Mouse (Mus musculus) ES-E14 (cell line): ENCODE data around the gene Slc24a5. TPM values are rescaled to one million over a fixed set of nuclear protein-coding genes. Genes with fewer than 3 reads are reported as not detected.
A peak's percentile ranks its signal among the peaks of the same experiment; 100 is the strongest.
"Not testable (repeated sequence)": the region's sequence is repeated elsewhere in the genome, so short reads cannot be mapped to it uniquely, and the experiment has no call there.

Experiments used
- DNase-seq: peaks from one replicate; pipeline ENCODE4 v3.0.0-alpha.2; 2013; ENCODE audit warnings: low read depth, low spot score
- H3K27ac ChIP-seq: 2 replicates; pipeline ENCODE4 v1.5.1; 2012; ENCODE audit warnings: low read depth, mild to moderate bottlenecking, low read length, moderate library complexity, mixed read lengths; ENCODE audit not compliant: poor library complexity, insufficient read depth, severe bottlenecking
- H3K36me3 ChIP-seq: 2 replicates; pipeline ENCODE4 v1.6.1; 2012; ENCODE audit warnings: mild to moderate bottlenecking, low read length, moderate library complexity, mixed read lengths; ENCODE audit not compliant: control insufficient read depth, poor library complexity, insufficient read depth, severe bottlenecking
- H3K4me1 ChIP-seq, 2 experiments: fragments of 150-350 bp in 1 of 2; sonication (generic) in 1 of 2; 2 replicates each; pipeline ENCODE4 v1.6.1; 2012; ENCODE audit warnings: low read length in 2 of 2, mild to moderate bottlenecking in 1 of 2, mixed read lengths in 1 of 2; ENCODE audit not compliant: control insufficient read depth in 2 of 2, insufficient read depth in 2 of 2, poor library complexity in 1 of 2
- H3K4me3 ChIP-seq, 2 experiments: fragments of 150-350 bp in 1 of 2; sonication (generic) in 1 of 2; 2 replicates each; pipeline ENCODE4 v1.5.1; 2012; ENCODE audit warnings: low read length in 2 of 2, low read depth in 1 of 2, mild to moderate bottlenecking in 1 of 2, mixed read lengths in 1 of 2; ENCODE audit not compliant: insufficient read depth in 1 of 2, poor library complexity in 1 of 2, severe bottlenecking in 1 of 2
- H3K9ac ChIP-seq: 2 replicates; pipeline ENCODE4 v1.6.1; 2012; ENCODE audit warnings: low read depth, mild to moderate bottlenecking, low read length, mixed read lengths; ENCODE audit not compliant: poor library complexity, insufficient read depth, severe bottlenecking
- H3K9me3 ChIP-seq: fragments of 150-350 bp; sonication (generic); 2 replicates; pipeline ENCODE4 v1.6.1; 2012; ENCODE audit warnings: low read depth, mild to moderate bottlenecking, low read length; ENCODE audit not compliant: control insufficient read depth, insufficient read depth
- CHD2 ChIP-seq: IDR thresholded peaks from 2 replicates; pipeline ENCODE4 v1.6.1; 2014; ENCODE audit warnings: mild to moderate bottlenecking, low read depth, low read length, inconsistent platforms
- HCFC1 ChIP-seq: IDR thresholded peaks from 2 replicates; pipeline ENCODE4 v1.6.1; 2012; ENCODE audit warnings: low read length, inconsistent platforms, borderline replicate concordance; ENCODE audit not compliant: insufficient read depth
- MAFK ChIP-seq: IDR thresholded peaks from 2 replicates; pipeline ENCODE4 v1.6.1; 2014; ENCODE audit warnings: mild to moderate bottlenecking, low read depth, low read length, inconsistent platforms; ENCODE audit not compliant: insufficient read depth
- ZC3H11A ChIP-seq: IDR thresholded peaks from 2 replicates; pipeline ENCODE4 v1.6.1; 2012; ENCODE audit warnings: low read depth, mild to moderate bottlenecking, inconsistent platforms, low read length, borderline replicate concordance
- ZNF384 ChIP-seq: IDR thresholded peaks from 2 replicates; pipeline ENCODE4 v1.6.1; 2012; ENCODE audit warnings: low read depth, low read length, inconsistent platforms
- in situ Hi-C, 2 experiments: fragments of 600-800 bp; cut with MboI; formaldehyde crosslinking; loops; one replicate each; pipeline ENCODE4 v1.15.1; 2025; ENCODE audit warnings: low sequenced_read_pairs in 2 of 2, inconsistent platforms in 1 of 2; ENCODE audit not compliant: unreplicated experiment in 2 of 2
- total RNA-seq: library from RNA; depleted of rRNA; stranded (reverse); fragments of 300-350 nt; gene quantifications from 2 replicates; pipeline ENCODE4 v1.2.3, GENCODE M21; 2012

The Slc24a5 gene
- total RNA-seq, 1 experiment = 1.7 TPM

GRCm38 (mm10) chr2:125067373-125067772, 551 bp upstream of the Slc24a5 start:
- H3K27ac ChIP-seq = no peak overlapping the region
- H3K9ac ChIP-seq = no peak overlapping the region
- TF ChIP-seq HCFC1 = no peak
- no peak for TF ChIP-seq CHD2
- no peak for TF ChIP-seq MAFK
- TF ChIP-seq ZNF384 = no peak
- TF ChIP-seq ZC3H11A = no peak

DNA sequence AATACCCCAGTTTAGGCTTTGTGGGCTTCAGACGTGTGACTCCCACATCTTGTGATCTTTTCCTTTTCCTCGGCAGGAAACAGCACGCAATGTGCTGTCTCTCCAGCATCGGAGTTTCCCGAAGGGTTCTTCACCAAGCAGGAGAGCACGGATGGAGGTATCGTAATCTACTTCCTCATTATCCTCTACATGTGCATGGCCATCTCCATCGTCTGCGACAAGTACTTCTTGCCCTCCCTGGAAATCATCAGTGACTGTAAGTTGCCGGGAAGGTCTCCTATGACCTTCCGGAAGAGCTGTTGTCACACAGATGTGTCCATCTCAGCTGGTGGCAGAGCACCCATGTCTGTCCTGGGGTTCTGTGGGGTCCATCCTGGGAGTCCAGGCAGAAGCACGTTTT, 772 bp downstream of the Slc24a5 start:
- no peak for DNase-seq
- H3K36me3 ChIP-seq = no peaks in the 10 kb centered on the region
- H3K4me3 ChIP-seq = no peak overlapping the region
- no peak overlapping the region for H3K9ac ChIP-seq
- in situ Hi-C loops = no loop called here
- H3K9me3 ChIP-seq = no peaks in the 10 kb centered on the region
- TF ChIP-seq CHD2 = no peak
- H3K4me1 ChIP-seq = peaks cover 0 to 4% of the 10 kb centered on the region in 2 experiments; a peak in 2 of 4 replicates
- H3K27ac ChIP-seq = no peak overlapping the region

More at GRCm38 (mm10) chr2:125067373-125067772, 551 bp upstream of the Slc24a5 start:
- in situ Hi-C loops = no loop called here
- H3K4me3 ChIP-seq = no peak overlapping the region
- no peaks in the 10 kb centered on the region for H3K36me3 ChIP-seq
- peaks cover 0 to 4% of the 10 kb centered on the region in 2 experiments; a peak in 2 of 4 replicates for H3K4me1 ChIP-seq
- no peaks in the 10 kb centered on the region for H3K9me3 ChIP-seq
- DNase-seq = no peak

DNA sequence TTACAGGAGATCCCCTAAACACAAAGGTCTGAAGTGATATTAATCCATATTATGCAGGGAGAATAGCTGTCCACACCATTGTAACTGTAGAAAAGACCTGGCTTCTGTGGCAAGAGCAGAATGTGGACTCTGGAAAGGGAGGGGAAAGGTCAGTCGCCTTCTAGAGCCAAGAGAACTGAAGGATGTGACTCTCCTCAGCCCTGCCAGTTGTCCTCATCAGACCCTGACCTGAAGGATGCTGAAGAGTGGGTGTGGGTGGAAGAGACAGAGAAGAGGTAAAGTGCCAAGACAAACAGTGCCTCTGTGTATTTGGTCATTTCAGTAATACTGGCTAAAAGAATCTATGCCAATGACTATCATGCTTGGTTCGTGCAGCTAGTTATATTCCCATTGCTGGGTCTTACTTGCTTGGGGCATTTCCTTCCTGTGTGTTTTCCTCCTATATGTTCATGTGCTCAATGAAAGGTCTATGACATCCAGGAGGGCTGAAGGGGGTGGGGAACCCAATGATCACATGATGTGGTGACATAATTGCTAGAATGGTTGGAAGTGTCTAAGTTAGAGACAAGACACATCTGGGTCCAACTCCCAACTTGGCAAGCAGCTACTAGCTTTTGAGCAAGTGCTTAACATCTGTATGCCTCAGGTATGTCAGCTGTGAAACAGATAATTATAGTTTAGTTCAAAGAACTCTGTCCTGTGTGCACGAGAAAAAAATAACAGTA, 5.3 kb downstream of the Slc24a5 start:
- TF ChIP-seq MAFK = no peak
- no peak for DNase-seq
- in situ Hi-C loops = no loop called here
- Histone ChIP-seq H3K27ac (no peak overlapping the region), H3K36me3 (no peaks in the 10 kb centered on the region), H3K4me3 (no peak overlapping the region), H3K9me3 (no peaks in the 10 kb centered on the region), H3K4me1 (peaks cover 0 to 3% of the 10 kb centered on the region in 2 experiments; a peak in 1 of 4 replicates), H3K9ac (no peak overlapping the region)

DNA sequence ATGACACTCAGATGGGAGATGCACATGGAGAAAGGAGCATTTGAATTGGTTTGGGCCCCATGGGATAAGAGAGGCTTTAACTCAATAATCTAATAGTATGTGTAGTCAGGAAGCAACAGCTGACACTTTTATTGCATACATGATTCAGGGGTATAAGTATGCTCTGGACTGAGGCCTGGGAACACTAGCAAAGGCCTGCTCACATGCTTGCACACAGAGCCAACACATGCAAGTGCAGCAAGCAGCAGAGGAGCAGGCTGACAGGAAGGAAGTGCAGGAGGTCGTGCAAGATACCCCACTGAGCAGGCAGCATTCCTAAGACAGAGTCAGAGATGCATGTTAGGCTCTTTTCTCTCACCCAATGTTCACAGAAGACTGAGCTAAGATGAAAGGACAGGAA, 16.0 kb downstream of the Slc24a5 start:
- Histone ChIP-seq H3K9ac (no peak overlapping the region), H3K27ac (no peak overlapping the region), H3K36me3 (peaks cover 6% of the 10 kb centered on the region), H3K4me1 (no peaks in the 10 kb centered on the region), H3K9me3 (no peaks in the 10 kb centered on the region), H3K4me3 (no peak overlapping the region)
- in situ Hi-C loops = no loop called here
- DNase-seq = no peak
- TF ChIP-seq ZNF384 (no peak), CHD2 (no peak), HCFC1 (no peak), ZC3H11A (no peak), MAFK (no peak)

DNA sequence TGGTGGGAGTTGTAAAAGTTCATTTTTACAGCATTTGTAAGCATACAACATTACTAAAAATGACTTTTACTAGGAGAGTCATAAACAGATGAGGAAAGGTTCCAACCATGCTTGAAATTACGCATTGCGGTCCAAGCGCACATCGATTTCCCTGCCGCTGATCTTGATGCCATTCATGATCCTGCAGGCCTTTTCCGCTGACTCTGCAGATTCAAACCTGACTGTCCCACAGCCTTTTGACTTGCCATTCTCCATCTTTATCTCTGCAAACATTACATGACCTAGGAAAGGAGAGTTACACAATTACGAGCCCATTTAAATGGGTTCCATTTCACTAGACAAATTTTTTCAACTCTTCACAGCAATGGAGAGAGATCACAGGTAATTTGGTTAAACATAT, 20.8 kb downstream of the Slc24a5 start:
- Histone ChIP-seq H3K9ac (no peak overlapping the region), H3K4me1 (no peaks in the 10 kb centered on the region), H3K27ac (no peak overlapping the region), H3K9me3 (no peaks in the 10 kb centered on the region), H3K4me3 (no peak overlapping the region), H3K36me3 (peaks cover 11% of the 10 kb centered on the region)
- DNase-seq = no peak
- in situ Hi-C loops = no loop called here
- TF ChIP-seq MAFK (peak; percentile 92), HCFC1 (no peak), ZC3H11A (no peak), CHD2 (no peak), ZNF384 (no peak)

- H3K27ac ChIP-seq, H3K4me3 ChIP-seq, H3K4me1 ChIP-seq, H3K9ac ChIP-seq, in situ Hi-C loops, DNase-seq, H3K9me3 ChIP-seq: not testable (repeated sequence)
- peaks cover 12% of the 10 kb centered on the region for H3K36me3 ChIP-seq
These were observed 24.2 kb downstream of the Slc24a5 start for GRCm38 (mm10) chr2:125092123-125092522.

- in situ Hi-C loops, H3K9me3 ChIP-seq, H3K9ac ChIP-seq, H3K4me1 ChIP-seq, H3K27ac ChIP-seq, H3K4me3 ChIP-seq, DNase-seq: not testable (repeated sequence)
- H3K36me3 ChIP-seq = peaks cover 29% of the 10 kb centered on the region
These were observed 36.6 kb downstream of the Slc24a5 start for GRCm38 (mm10) chr2:125104491-125104890.
